Mouse (Mus musculus): ENCODE measurements at regions not wholly inside any gene's neighbourhood (a gene's known extent, or its start where the extent isn't known, plus 50 kb on each side); places are given as distances from the start of the nearest gene placed in this dataset.

GRCm38 (mm10) chr1:40907813-40908212, 102.4 kb downstream of the Tmem182 start:
- Histone ChIP-seq H3K27ac (ENCODE audit: insufficient read depth, low read length) (no peak overlapping the region), H3K4me1 (ENCODE audit: control insufficient read depth, insufficient read depth, low read length) (no peaks in the 10 kb centered on the region), H3K4me3 (replicated peaks; ENCODE audit: insufficient read depth, low read depth, low read length) (no peak overlapping the region), H3K27me3 (ENCODE audit: control insufficient read depth, insufficient read depth, low read length) (no peaks in the 10 kb centered on the region)
- no peak for TF ChIP-seq CTCF (IDR thresholded peaks at IDR 0.05; ENCODE audit: borderline replicate concordance, insufficient read depth, low read depth, low read length)
- DNase-seq = no peak

GRCm38 (mm10) chr1:40913591-40913990, 108.2 kb downstream of the Tmem182 start:
- no peaks in the 10 kb centered on the region for H3K27me3 ChIP-seq (ENCODE audit: control insufficient read depth, insufficient read depth, low read length)
- DNase-seq = no peak
- TF ChIP-seq POLR2A (IDR thresholded peaks at IDR 0.05; ENCODE audit: borderline replicate concordance, insufficient read depth, low read length) (no peak), CTCF (IDR thresholded peaks at IDR 0.05; ENCODE audit: borderline replicate concordance, insufficient read depth, low read depth, low read length) (no peak)
- no peak overlapping the region for H3K27ac ChIP-seq (ENCODE audit: insufficient read depth, low read length)
- no peaks in the 10 kb centered on the region for H3K4me1 ChIP-seq (ENCODE audit: control insufficient read depth, insufficient read depth, low read length)
- WGBS = 12% methylated on average over 3 of the region's 3 CpGs
- H3K4me3 ChIP-seq (replicated peaks; ENCODE audit: insufficient read depth, low read depth, low read length) = no peak overlapping the region

- H3K27ac ChIP-seq (ENCODE audit: insufficient read depth, low read length) = no peak overlapping the region
- no peaks in the 10 kb centered on the region for H3K4me1 ChIP-seq (ENCODE audit: control insufficient read depth, insufficient read depth, low read length)
- 83% methylated on average over 3 of the region's 3 CpGs for WGBS
- no peak overlapping the region for H3K4me3 ChIP-seq (replicated peaks; ENCODE audit: insufficient read depth, low read depth, low read length)
- no peaks in the 10 kb centered on the region for H3K27me3 ChIP-seq (ENCODE audit: control insufficient read depth, insufficient read depth, low read length)
- TF ChIP-seq CTCF (IDR thresholded peaks at IDR 0.05; ENCODE audit: borderline replicate concordance, insufficient read depth, low read depth, low read length) (no peak), POLR2A (IDR thresholded peaks at IDR 0.05; ENCODE audit: borderline replicate concordance, insufficient read depth, low read length) (no peak)
- no peak for DNase-seq
Observed at GRCm38 (mm10) chr1:40924271-40924670, 118.9 kb downstream of the Tmem182 start.

GRCm38 (mm10) chr1:40924780-40925179, 119.4 kb downstream of the Tmem182 start:
- H3K4me3 ChIP-seq (replicated peaks; ENCODE audit: insufficient read depth, low read depth, low read length) = no peak overlapping the region
- no peak for DNase-seq
- 64% methylated on average over 7 of the region's 7 CpGs for WGBS
- TF ChIP-seq CTCF (IDR thresholded peaks at IDR 0.05; ENCODE audit: borderline replicate concordance, insufficient read depth, low read depth, low read length) = no peak
- H3K27me3 ChIP-seq (ENCODE audit: control insufficient read depth, insufficient read depth, low read length) = no peaks in the 10 kb centered on the region
- H3K4me1 ChIP-seq (ENCODE audit: control insufficient read depth, insufficient read depth, low read length) = no peaks in the 10 kb centered on the region
- no peak overlapping the region for H3K27ac ChIP-seq (ENCODE audit: insufficient read depth, low read length)

GRCm38 (mm10) chr1:40931374-40931773, 126.0 kb downstream of the Tmem182 start:
- Histone ChIP-seq H3K4me1 (ENCODE audit: control insufficient read depth, insufficient read depth, low read length) (no peaks in the 10 kb centered on the region), H3K27me3 (ENCODE audit: control insufficient read depth, insufficient read depth, low read length) (no peaks in the 10 kb centered on the region), H3K27ac (ENCODE audit: insufficient read depth, low read length) (no peak overlapping the region), H3K4me3 (replicated peaks; ENCODE audit: insufficient read depth, low read depth, low read length) (no peak overlapping the region)
- no peak for DNase-seq
- WGBS = 42% methylated on average over 5 of the region's 5 CpGs
- TF ChIP-seq POLR2A (IDR thresholded peaks at IDR 0.05; ENCODE audit: borderline replicate concordance, insufficient read depth, low read length) (no peak), CTCF (IDR thresholded peaks at IDR 0.05; ENCODE audit: borderline replicate concordance, insufficient read depth, low read depth, low read length) (no peak)

GRCm38 (mm10) chr1:40936729-40937128, 131.3 kb downstream of the Tmem182 start:
- no peak for DNase-seq
- no peaks in the 10 kb centered on the region for H3K27me3 ChIP-seq (ENCODE audit: control insufficient read depth, insufficient read depth, low read length)
- no peak overlapping the region for H3K4me3 ChIP-seq (replicated peaks; ENCODE audit: insufficient read depth, low read depth, low read length)
- WGBS = 33% methylated on average over 3 of the region's 3 CpGs
- H3K4me1 ChIP-seq (ENCODE audit: control insufficient read depth, insufficient read depth, low read length) = no peaks in the 10 kb centered on the region
- H3K27ac ChIP-seq (ENCODE audit: insufficient read depth, low read length) = no peak overlapping the region
- TF ChIP-seq POLR2A (IDR thresholded peaks at IDR 0.05; ENCODE audit: borderline replicate concordance, insufficient read depth, low read length) = no peak
- TF ChIP-seq CTCF (IDR thresholded peaks at IDR 0.05; ENCODE audit: borderline replicate concordance, insufficient read depth, low read depth, low read length) = no peak

- H3K27me3 ChIP-seq (ENCODE audit: control insufficient read depth, insufficient read depth, low read length) = no peaks in the 10 kb centered on the region
- no peak overlapping the region for H3K27ac ChIP-seq (ENCODE audit: insufficient read depth, low read length)
- 94% methylated on average over 14 of the region's 14 CpGs for WGBS
- no peaks in the 10 kb centered on the region for H3K4me1 ChIP-seq (ENCODE audit: control insufficient read depth, insufficient read depth, low read length)
- no peak for DNase-seq
- no peak overlapping the region for H3K4me3 ChIP-seq (replicated peaks; ENCODE audit: insufficient read depth, low read depth, low read length)
- TF ChIP-seq CTCF (IDR thresholded peaks at IDR 0.05; ENCODE audit: borderline replicate concordance, insufficient read depth, low read depth, low read length) = no peak
- TF ChIP-seq POLR2A (IDR thresholded peaks at IDR 0.05; ENCODE audit: borderline replicate concordance, insufficient read depth, low read length) = no peak
Observed at GRCm38 (mm10) chr1:40942751-40943150, 137.3 kb downstream of the Tmem182 start.

- DNase-seq = no peak
- Histone ChIP-seq H3K27me3 (ENCODE audit: control insufficient read depth, insufficient read depth, low read length) (no peaks in the 10 kb centered on the region), H3K4me3 (replicated peaks; ENCODE audit: insufficient read depth, low read depth, low read length) (no peak overlapping the region), H3K4me1 (ENCODE audit: control insufficient read depth, insufficient read depth, low read length) (no peaks in the 10 kb centered on the region), H3K27ac (ENCODE audit: insufficient read depth, low read length) (no peak overlapping the region)
- WGBS = 72% methylated on average over 7 of the region's 7 CpGs
- no peak for TF ChIP-seq CTCF (IDR thresholded peaks at IDR 0.05; ENCODE audit: borderline replicate concordance, insufficient read depth, low read depth, low read length)
- TF ChIP-seq POLR2A (IDR thresholded peaks at IDR 0.05; ENCODE audit: borderline replicate concordance, insufficient read depth, low read length) = no peak
Observed at GRCm38 (mm10) chr1:40943165-40943564, 137.8 kb downstream of the Tmem182 start.

- DNase-seq = no peak
- no peak overlapping the region for H3K4me3 ChIP-seq (replicated peaks; ENCODE audit: insufficient read depth, low read depth, low read length)
- H3K27ac ChIP-seq (ENCODE audit: insufficient read depth, low read length) = no peak overlapping the region
- TF ChIP-seq POLR2A (IDR thresholded peaks at IDR 0.05; ENCODE audit: borderline replicate concordance, insufficient read depth, low read length) = no peak
- TF ChIP-seq CTCF (IDR thresholded peaks at IDR 0.05; ENCODE audit: borderline replicate concordance, insufficient read depth, low read depth, low read length) = no peak
- no peaks in the 10 kb centered on the region for H3K27me3 ChIP-seq (ENCODE audit: control insufficient read depth, insufficient read depth, low read length)
- WGBS = 87% methylated on average over 5 of the region's 5 CpGs
- no peaks in the 10 kb centered on the region for H3K4me1 ChIP-seq (ENCODE audit: control insufficient read depth, insufficient read depth, low read length)
Observed at GRCm38 (mm10) chr1:40950641-40951040, 145.2 kb downstream of the Tmem182 start.
